Mouse (Mus musculus) spleen, postnatal 36 days (tissue): Measurements from ENCODE around the gene Rfwd3.
"Not testable (repeated sequence)": the region's sequence is repeated elsewhere in the genome, so short reads cannot be mapped to it uniquely, and the experiment has no call there.

Experiments
- DNase-seq, 2 experiments: peaks; one replicate each; pipeline ENCODE4 v3.0.0; 2022; ENCODE audit warnings: low spot score in 2 of 2, mixed read lengths in 1 of 2

Rfwd3 gene

GRCm38 (mm10) chr8:111290586-111290985, 9.4 kb downstream of the Rfwd3 start:
- no peak for DNase-seq

GRCm38 (mm10) chr8:111285603-111286002, 14.4 kb downstream of the Rfwd3 start:
- no peak for DNase-seq

- DNase-seq: no peak
These were observed 17.9 kb downstream of the Rfwd3 start for GRCm38 (mm10) chr8:111282093-111282492.

GRCm38 (mm10) chr8:111268277-111268676, 31.7 kb downstream of the Rfwd3 start:
- no peak for DNase-seq

- DNase-seq: not testable (repeated sequence)
These were observed 33.9 kb downstream of the Rfwd3 start for GRCm38 (mm10) chr8:111266161-111266560.

- no peak for DNase-seq
These were observed 35.3 kb downstream of the Rfwd3 start for GRCm38 (mm10) chr8:111264693-111265220.

- DNase-seq: no peak
These were observed 38.0 kb downstream of the Rfwd3 start for GRCm38 (mm10) chr8:111261981-111262381.

GRCm38 (mm10) chr8:111260251-111260650, 39.8 kb downstream of the Rfwd3 start:
- DNase-seq: no peak

- no peak for DNase-seq
These were observed 40.6 kb downstream of the Rfwd3 start for GRCm38 (mm10) chr8:111259408-111259741.

- peak; percentile 91 to 94 for DNase-seq
These were observed 41.2 kb downstream of the Rfwd3 start, which contains the start of gene Glg1 for GRCm38 (mm10) chr8:111258631-111259407. TSS of gene Glg1 (minus strand) at chr8:111259216.

- DNase-seq: no peak
These were observed 41.9 kb downstream of the Rfwd3 start for GRCm38 (mm10) chr8:111258010-111258630.

- no peak for DNase-seq
These were observed 47.4 kb downstream of the Rfwd3 start for GRCm38 (mm10) chr8:111252487-111253112.

- no peak for DNase-seq
These were observed 49.9 kb downstream of the Rfwd3 start for GRCm38 (mm10) chr8:111250111-111250510.

- DNase-seq: no peak
These were observed 51.9 kb downstream of the Rfwd3 start for GRCm38 (mm10) chr8:111248136-111248535.

- DNase-seq: not testable (repeated sequence)
These were observed 53.2 kb downstream of the Rfwd3 start for GRCm38 (mm10) chr8:111246864-111247263.

GRCm38 (mm10) chr8:111246287-111246830, 53.7 kb downstream of the Rfwd3 start:
- DNase-seq: no peak

GRCm38 (mm10) chr8:111237301-111237700, 62.7 kb downstream of the Rfwd3 start:
- DNase-seq: no peak

- no peak for DNase-seq
These were observed 66.3 kb downstream of the Rfwd3 start for GRCm38 (mm10) chr8:111233730-111234129.

- no peak for DNase-seq
These were observed 75.9 kb downstream of the Rfwd3 start for GRCm38 (mm10) chr8:111224153-111224552.
